Mouse (Mus musculus) adrenal gland, postnatal 0 days (tissue): Measurements from ENCODE around the gene Mrgpra6. TPM values are rescaled to one million over a fixed set of nuclear protein-coding genes. Genes with fewer than 3 reads are reported as not detected.

ENCODE experiments used
- polyA plus RNA-seq: library from polyadenylated mRNA; unstranded; fragments of >200 nt; fragmentation: Nextera tagmentation; extraction: Ambion mirVana; gene quantifications from 2 replicates; pipeline ENCODE4 v1.2.1, GENCODE M21; 2015

The Mrgpra6 gene
- not detected in 2 replicates for polyA plus RNA-seq

GRCm38 (mm10) chr7:47204830-47205229 is at the start of gene Mrgpra6:
Mrgpra6 (minus strand) TSS chr7:47204920.

GRCm38 (mm10) chr7:47252770-47253169 is 48.0 kb upstream of the Mrgpra6 start, which contains the start of gene Mrgpra9:
Mrgpra9 (minus strand) TSS chr7:47252848.

Other genes starting within 250 kb of the Mrgpra6 start
- gene Uevld, start 246.4 kb downstream of the Mrgpra6 start, polyA plus RNA-seq: 5.2 and 8.9 TPM in 2 replicates
- gene Gm9999, start 221.3 kb downstream of the Mrgpra6 start, polyA plus RNA-seq: not detected in 2 replicates
- 7.1 and 9.0 TPM in 2 replicates for gene Spty2d1, start 196.5 kb downstream of the Mrgpra6 start, polyA plus RNA-seq
- 67.6 and 102 TPM in 2 replicates for gene Tmem86a, start 154.3 kb downstream of the Mrgpra6 start, polyA plus RNA-seq
- 1.5 and 5.6 TPM in 2 replicates for gene Ptpn5, start 71.2 kb downstream of the Mrgpra6 start, polyA plus RNA-seq
- gene Mrgpra9, start 47.9 kb upstream of the Mrgpra6 start, polyA plus RNA-seq: not detected in 2 replicates
- gene Mrgpra1, start 149.3 kb upstream of the Mrgpra6 start, polyA plus RNA-seq: not detected in 2 replicates
- not detected in 2 replicates for gene Mrgpra2a, start 247.2 kb upstream of the Mrgpra6 start, polyA plus RNA-seq